Mouse (Mus musculus) T-helper 2 cell (primary cell): ENCODE measurements at regions not wholly inside any gene's neighbourhood (a gene's known extent, or its start where the extent isn't known, plus 50 kb on each side); places are given as distances from the start of the nearest gene placed in this dataset.

Source experiments
- in situ Hi-C: fragments of 300-600 bp; cut with MboI, MseI; formaldehyde crosslinking; loops from one replicate; pipeline ENCODE4 v1.15.1; 2025; ENCODE audit warnings: high pct_unique_total_duplicates

DNA sequence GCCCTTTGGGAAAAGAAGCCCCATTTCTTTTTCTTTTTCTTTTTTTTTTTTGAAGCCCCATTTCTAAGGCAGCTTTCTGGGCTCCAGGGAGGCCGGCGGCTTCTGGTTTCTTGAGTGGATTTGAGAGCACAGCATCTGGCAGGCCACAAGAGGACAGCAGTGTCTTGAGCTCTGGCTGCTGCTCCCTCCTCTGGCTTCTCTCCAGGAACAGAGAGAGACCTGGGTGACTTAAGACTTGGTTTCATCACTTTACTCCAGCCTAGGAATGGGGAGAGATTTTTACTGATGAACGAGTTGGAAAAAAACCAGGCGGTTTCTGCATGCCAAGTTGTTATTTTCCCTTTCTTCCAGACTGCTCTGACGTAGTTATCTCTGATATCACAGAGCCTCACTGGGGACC lies 233.7 kb downstream of the Gm5447 start:
- in situ Hi-C loops, result no loop called here

DNA sequence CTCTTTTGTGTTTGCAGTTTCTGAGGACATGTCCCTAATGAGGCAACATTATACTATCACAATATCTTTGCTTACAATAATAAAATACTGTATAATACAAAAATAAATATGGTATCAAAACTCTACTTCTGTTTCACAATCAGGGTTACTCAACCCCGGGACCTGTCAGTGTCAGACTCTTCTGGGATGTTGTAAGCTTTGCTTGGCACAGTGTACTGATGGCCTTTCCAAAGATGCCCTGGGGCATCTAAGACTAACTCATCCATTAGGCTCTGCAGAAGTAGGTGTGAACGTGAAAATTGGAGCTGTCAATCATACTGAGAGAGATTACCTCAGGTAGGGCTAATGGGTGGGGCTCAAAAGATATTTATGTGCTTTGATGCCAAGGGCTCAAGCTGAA lies 249.0 kb downstream of the Gm5447 start:
- in situ Hi-C loops, result no loop called here

DNA sequence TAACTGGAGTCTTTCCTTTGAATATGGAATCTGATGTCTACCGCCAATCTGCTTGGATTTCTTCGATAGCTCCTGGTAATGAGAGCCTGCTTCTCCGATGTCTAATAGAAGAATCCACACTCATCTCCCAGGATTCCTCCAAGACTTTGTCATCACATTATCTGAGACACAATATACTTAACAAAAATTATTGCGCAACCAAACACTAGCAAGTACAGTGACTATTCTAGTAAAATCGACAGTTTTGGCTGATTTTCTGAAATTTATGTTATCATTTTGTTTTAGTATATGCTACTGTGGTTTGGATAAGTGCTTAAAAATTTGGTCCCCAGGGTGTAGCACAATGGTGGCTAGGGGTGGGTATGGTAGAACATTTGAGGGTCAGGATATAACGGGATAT lies 266.5 kb downstream of the Gm5447 start:
- in situ Hi-C loops, result no loop called here

DNA sequence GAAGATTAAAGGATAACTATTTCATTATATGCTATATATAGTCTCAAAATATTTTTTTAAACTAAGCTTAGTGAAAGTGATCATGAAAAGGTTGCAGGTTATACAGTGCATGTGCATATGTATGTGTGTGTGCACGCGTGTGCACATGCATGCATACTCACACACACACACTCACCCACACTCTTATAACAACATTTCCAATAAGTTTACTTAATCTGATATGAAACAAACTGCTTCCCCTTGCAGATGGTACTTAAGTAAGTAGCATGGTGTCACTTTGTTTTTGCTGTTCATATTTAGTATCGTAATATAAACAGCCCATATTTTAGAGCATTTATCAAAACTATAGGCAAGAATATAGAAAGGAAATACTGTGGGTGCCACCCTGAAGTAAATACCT lies 275.0 kb downstream of the Gm5447 start:
- in situ Hi-C loops, result no loop called here

DNA sequence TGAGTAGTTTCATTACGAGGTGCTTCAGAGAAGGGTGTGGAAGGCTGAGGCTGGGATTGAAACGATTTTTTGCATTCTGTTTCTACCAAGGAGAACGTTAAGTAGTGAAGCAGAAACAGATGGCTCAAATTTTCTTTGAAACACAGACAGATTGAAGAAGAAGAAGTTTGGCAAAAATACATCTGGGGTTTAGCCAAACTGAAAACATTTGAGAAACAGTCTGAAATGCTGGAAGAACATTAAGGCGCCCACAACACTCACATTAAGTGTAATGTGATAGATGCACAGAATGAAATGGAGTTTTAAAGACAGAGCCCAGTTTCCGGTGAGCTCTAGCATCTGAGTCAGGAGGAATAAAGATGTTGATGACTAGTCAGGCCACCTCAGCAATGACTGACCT lies 275.5 kb downstream of the Gm5447 start:
- in situ Hi-C loops, result no loop called here

DNA sequence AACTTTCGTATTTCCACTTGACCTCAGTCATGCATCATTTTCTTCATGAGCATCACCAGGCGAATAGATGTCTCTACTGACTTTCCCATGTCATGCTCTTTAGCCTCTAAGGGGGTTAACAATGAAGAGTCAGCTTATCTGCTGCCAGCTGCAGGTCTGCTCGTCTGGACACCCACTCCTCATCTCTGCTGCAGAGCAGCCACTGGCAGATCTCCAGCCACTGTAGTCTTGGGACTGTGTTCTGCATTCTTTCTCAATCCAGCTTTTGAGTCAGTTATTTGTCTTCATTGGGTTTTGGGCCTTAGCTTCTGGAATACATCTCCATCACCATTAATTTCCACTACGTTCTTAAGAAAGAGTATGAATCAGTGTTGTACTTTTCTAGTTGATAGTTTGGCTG lies 280.0 kb downstream of the Gm5447 start:
- in situ Hi-C loops, result no loop called here

DNA sequence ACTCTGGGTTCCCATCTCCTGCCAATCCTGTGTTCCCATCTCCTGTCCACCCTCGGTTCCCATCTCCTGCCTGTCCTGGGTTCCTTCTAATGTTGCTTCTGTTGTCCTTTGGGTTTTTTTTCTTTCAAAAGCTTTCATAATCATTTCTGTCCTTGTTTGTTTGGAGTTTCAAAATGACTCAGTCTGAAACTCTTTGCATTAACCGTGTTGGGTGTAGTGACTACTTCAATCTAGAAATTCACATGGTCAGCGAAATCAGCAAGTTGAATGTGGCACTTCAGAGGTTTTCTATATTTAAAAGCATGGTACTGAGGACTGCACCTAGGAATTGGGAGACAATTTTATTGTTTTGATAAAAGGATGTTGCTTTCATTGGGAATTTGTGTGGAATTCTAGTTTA lies 280.7 kb downstream of the Gm5447 start:
- in situ Hi-C loops, result no loop called here

DNA sequence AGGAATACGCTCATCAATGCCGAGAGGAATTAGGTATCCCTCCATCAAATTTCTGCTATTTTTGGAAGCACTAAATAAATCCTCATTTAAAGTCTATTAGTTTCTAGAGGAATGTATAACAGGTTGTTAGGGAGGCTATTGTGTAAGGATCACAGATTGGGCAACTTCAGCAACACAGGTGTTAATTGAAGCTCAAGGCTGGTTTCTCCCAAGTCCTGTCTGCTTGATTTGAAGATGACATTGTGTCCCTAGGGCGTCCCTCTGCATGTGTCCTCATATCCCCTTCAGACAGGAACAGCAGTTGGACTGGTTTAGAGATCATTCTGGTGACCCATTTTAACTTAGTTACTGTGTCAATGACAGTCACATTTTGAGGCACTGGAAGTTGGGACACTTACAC lies 281.5 kb downstream of the Gm5447 start:
- in situ Hi-C loops, result no loop called here

DNA sequence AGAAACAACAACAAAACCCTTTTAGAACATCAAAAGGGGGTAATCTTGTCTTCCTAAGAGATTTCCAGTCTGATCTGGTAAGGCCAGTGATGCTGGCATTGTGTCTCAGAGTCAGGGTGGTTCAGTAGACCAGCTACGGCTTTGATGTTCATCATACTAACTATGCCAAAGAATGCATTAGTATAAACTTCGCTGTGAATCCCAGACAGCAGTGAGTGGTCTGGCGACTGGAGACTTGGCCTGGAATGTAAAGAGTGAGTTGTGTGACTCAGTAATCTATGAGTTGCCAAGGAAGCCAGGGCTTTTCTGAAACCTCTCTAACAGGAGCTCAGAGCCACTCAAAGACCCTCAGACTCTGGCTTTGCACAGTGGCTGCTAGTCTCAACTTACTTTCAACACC lies 288.1 kb upstream of the Foxq1 start:
- in situ Hi-C loops, result no loop called here

DNA sequence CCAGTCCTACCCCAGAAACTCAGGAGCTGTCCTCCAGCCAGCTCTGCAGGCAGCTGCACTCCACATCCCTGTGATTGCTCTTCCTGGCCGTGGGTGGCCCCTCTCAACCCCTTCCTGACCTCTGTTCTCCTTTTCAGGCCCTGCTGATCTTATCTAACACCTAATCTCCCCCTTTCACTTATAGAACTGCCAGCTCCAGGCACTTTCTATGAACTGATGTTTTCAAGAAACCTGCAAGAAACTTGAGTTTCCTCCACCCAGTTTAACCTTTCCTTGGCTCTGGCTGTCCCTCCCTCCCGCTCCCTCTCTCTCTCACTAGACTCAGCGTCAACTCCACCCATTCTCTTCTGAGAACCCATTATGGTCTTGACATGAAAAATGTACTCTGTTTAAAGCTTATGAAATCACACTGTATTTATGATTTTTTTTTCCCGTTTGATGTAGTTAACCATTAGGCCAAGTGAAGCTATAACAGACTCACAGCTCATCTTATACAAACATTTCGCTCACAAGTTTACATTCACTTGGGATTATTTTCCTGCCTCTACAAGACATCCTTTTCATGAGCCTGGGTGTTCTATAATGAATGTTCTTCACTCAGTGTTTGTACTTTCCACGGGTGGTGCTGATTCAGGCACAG lies 279.8 kb upstream of the Foxq1 start:
- in situ Hi-C loops, result no loop called here

DNA sequence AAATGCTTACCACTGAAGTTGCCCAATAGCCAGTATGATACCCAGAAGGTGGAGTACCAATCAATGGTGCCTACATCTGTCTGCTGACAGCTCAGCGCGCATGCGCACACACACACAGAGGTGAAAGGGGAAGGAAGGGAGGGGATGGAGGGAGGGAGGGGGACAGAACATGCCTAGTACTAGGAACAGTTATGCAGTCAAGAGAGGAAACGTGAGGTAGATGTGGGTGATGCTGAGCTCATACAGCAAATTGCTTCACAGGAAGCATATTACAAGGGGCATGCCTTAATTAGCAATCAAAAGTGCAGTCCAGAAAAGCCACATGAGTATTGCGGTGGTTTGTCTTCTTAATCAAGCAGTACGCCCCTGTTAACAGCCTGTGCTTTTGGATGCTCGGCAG lies 265.3 kb upstream of the Foxq1 start:
- in situ Hi-C loops, result no loop called here

DNA sequence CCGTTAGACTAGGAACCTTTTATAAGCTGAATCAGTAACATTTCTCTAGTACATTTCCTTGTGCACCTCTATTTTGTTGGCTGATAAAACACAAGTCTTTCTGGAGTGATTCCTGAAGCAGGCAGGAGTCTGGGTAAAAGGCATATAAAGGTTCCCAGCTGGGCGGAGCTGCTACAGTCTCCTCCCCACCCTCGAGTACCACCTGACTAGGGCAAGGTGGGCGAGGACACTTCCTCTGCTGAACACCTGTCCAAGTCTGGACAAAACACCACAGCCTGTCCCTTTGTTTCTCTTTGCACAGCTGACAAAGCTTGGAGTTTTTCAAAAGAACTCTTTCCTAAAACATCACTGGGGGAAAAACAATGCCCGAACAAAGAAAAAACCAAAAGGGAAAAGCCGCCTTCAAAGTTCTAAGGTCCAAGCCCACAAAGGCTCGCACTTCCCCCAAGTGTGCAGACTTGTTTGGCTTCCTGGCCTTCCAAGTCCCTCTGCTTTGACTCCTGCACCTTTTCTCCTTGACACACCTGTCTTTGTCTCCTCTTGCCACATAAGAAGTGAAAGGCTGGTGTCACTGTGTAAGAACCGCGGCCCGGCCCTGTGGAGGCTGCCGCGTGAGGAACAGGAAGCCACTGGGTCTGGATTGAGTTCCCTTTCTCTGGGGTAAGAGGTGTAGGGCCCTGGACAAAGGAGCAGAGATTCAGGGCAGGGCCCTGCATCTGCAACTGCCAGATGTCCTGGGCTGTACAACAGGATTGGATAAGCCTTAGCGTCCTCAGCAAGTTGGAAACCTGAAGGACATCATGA lies 263.1 kb upstream of the Foxq1 start:
- in situ Hi-C loops, result no loop called here

DNA sequence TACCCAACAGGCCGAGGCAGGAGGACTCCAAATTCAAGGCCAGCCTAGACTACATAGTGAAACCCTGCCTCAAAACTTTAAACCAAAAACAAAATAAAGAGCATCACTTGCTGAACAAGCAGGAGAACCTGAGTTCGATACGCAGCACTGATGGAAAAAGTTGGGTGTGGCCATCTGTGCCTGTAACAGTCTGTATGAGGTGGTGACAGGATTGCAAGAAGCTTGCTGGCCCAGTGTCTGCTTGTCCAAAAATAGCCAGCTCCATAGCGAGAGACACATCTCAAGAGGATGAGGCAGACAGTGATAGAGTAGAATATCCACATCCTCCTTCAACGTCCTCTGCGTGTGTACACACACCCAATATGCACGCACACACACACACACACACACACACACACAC lies 261.9 kb upstream of the Foxq1 start:
- in situ Hi-C loops, result no loop called here

DNA sequence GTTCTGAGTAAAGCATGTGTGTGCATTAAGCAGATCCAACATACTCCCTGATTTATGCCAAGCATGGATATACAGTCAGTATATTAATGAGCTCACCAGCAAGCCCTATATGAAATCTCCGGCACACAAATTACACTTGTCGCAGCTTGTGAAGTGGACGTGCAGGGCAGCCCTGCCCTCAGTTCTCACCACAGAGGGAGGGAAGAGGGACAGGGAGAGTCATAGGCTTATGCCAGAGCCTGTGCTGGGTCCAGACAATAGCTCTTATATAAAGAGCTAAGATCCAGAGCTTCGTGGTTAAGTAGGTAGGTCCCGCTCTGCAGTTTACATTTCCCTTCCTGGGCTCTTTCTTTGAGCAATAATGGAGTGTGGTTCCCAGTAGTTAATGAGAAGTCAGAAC lies 252.7 kb upstream of the Foxq1 start:
- in situ Hi-C loops, result no loop called here

DNA sequence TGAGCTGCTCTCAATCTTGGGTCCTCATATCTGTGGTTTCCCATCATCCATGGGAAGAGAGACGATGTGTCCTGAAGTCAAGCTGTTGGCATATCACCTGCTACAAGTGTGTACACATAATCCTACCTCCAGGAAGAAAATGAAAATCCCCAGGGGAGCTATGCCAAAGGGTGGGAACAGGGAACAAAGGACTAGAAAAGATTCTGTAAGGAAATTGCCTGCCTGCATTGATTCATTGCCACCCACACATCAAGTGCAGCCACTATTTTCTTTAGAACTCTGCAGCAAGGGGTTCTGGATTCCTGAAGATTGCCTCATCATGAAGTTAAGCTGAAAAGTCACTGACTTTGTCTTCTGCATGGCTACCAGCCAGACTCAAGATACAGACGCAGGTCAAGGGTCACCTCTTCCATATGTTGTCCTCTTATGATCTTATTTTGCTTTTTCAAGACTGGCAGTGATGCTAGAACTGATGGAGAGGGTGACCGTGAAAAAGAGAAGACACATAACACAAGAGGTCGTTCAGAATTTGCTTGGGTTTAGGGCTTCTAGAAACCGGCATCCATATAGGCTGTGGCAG lies 251.6 kb upstream of the Foxq1 start:
- in situ Hi-C loops, result no loop called here

DNA sequence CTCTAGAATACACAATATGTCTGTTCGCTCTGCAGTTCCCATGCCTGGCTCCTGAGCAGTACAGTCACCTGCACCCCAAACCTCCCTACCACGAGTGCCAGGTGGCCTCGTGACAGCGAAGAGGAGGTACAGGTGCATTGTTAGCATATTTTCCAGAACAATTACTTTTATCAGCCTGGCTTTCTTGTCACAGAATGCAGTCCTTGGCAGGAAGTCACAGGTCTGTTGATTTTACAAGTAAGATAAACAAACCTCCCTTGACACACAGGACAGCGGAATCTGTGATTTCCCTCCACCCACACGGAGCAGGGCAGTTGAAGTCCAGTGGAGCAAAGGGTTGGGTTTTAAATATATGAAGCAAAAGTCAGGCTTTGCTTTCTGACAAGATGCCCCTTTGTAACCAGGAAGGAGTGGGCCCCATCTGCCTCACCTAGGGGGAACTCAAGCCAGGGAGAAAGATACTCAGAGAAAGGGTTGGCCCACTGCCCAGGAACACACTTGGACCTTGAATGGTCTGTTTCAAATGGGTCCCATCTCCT lies 246.8 kb upstream of the Foxq1 start:
- in situ Hi-C loops, result no loop called here

DNA sequence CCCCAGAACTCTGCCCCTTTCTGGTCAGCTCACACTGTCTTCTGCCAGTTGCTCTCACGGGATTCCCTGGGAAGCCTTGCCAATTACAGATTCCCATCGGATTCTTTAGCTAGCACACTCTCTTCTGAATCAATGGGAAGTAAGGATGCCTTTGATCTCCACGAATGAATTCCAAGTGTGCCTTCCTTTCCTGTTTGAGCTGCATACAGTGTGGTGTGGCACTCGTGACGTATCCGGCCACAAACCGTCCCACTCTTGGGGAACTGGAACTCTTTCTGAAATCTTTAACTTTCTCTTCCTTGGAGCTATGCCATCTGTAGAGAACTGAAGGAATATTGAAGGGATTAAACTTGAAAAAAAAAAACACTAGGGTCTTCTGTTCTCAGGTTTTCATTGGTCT lies 243.2 kb upstream of the Foxq1 start:
- in situ Hi-C loops, result no loop called here

DNA sequence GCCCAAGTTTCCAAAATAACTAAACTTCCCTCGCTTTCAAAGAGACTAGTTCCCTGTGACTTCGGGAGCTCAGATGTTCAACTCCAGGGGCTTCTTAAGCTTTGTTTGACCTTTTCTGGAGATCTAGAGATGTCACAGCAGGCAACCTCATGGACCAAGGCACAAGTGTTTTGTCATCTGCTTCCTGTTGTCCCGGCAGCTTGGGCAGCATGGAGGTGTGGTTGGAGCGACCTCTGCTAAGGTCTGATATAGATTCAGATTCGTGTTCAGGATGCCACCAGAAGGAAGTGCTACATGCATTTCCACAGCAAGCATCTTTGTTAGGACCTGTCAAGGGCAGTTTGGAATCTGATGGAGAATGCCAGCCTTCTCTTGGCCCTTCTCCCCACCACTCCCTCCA lies 242.1 kb upstream of the Foxq1 start:
- in situ Hi-C loops, result no loop called here

DNA sequence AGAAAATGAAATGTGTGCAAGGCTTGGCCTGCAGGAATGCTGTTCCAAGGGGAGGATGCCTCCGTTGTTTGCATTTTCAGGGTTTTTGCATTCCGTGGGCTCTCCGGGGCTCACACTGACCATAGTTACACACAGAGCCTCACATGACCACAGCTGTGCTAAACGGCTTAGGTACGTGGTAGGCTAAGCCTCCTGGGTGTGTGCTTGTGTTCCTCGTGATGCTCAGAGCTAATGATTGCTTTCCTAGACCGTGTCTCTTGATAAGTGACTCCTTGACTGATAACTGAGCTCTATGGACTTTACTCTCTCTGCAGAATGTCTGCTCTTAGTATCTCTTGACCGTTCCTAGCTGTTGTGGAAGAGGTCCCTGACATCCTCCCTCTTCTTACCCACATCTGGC lies 238.9 kb upstream of the Foxq1 start:
- in situ Hi-C loops, result no loop called here

DNA sequence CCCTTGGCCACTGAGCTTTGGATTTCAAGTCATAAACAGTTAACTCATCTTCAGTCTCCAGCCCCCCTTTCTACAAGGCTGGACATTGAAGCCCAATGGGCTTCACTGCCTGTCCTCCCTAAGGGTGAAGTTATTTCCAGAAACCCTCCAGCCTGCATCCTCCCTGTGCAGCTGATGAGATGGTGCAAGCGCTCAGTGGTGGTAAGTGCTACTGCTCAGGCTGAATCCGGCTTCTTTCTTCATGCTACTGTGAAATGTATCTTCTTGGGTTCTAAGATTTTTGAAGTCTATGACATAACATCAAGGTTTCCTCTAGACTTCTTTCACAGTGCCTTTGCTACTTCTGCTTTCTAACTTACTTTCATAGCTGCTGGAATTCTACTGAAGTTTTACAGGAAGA lies 237.9 kb upstream of the Foxq1 start:
- in situ Hi-C loops, result no loop called here

DNA sequence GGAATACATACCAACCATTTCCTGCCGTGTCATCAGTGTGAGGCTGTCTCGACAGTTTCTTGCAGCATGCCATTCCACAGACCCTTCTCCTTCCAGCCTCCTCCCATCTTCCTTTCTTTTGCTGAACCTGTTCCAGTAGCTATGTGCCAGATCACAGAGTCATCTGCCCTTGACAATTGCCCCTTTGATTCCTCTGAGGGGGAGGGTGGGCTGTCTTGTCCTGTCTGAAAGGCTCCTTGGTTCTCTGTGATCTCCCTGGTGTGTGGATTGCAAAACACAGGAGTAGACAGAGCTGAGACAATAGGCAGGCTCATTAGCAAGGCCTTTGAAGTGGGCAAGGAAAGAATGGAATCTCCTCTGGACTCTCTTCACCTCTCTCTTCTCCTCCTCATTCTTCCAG lies 234.5 kb upstream of the Foxq1 start:
- in situ Hi-C loops, result no loop called here

DNA sequence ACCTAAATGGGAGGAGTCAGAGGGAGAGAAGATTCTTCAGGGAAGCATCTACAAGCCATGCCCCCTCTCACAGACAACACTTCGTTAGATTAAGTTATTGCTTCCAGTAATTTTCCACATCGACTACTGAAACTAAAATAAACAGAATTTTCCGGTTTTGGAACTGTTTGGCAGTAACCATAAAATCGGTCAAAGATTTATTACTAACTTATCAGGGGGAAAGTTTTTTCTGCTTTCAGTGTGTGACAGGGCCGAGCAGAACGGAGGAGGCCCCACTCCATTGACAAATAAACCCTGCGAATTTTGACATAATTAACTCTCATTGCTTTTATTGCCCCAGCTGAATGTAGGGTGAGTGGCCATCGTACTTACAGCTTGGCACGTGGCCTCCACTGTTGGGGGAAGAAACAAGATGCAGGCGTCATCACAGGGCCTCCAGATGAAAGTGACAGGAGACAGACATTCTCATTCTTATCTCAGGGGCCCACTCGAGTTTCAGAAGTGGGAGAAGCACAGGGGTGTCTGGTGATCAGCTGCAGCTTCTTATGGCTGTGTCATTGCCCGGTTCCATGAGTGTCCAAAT lies 229.6 kb upstream of the Foxq1 start:
- in situ Hi-C loops, result no loop called here

DNA sequence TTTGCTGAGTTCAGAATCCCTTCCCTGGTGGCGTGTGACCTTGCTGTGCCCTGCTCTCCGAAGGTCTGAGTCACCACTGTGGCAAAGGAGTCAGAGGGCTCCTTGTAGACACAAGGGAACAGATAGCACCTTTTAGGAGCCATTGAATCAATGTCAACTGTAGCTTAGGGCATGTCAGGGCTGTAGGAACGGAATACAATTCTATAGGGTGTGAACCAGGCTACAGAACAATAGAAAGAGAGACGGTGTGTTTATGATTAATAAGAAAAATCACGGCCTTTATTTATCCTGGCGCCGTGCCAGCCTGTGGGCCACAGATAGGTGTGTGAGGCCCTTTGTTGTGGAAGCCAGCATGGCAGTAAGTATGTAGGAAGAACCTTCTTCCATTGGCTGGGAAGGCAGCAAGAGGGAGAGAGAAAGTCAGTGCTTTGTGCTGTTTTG lies 228.4 kb upstream of the Foxq1 start:
- in situ Hi-C loops, result no loop called here
